Mouse (Mus musculus) limb, embryonic 13.5 days (tissue): Measurements from ENCODE around the gene 0610040J01Rik. TPM values are rescaled to one million over a fixed set of nuclear protein-coding genes. Genes with fewer than 3 reads are reported as not detected.
A peak's percentile ranks its signal among the peaks of the same experiment; 100 is the strongest.
"Not testable (repeated sequence)": the region's sequence is repeated elsewhere in the genome, so short reads cannot be mapped to it uniquely, and the experiment has no call there.

Experiments used
- ATAC-seq: fragments of 200-750 bp; cut with Nextera tagmentation; 2 replicates; pipeline ENCODE4 v1.8.0; 2017; ENCODE audit warnings: low read depth, moderate number of reproducible peaks, moderate TSS enrichment; ENCODE audit not compliant: low FRiP score
- H3K27ac ChIP-seq: fragments of 300-500 bp; sonication (generic); 2 replicates; pipeline ENCODE4 v1.5.1; 2015; ENCODE audit warnings: inconsistent platforms, mild to moderate bottlenecking, moderate library complexity
- H3K27me3 ChIP-seq: fragments of 300-500 bp; sonication (generic); 2 replicates; pipeline ENCODE4 v1.6.1; 2015; ENCODE audit warnings: mild to moderate bottlenecking, inconsistent platforms
- H3K36me3 ChIP-seq: fragments of 300-500 bp; sonication (generic); 2 replicates; pipeline ENCODE4 v1.6.1; 2015; ENCODE audit warnings: inconsistent platforms, mild to moderate bottlenecking, moderate library complexity
- H3K4me1 ChIP-seq: fragments of 300-500 bp; sonication (generic); 2 replicates; pipeline ENCODE4 v1.6.1; 2015; ENCODE audit warnings: inconsistent platforms
- H3K4me2 ChIP-seq: fragments of 300-500 bp; sonication (generic); replicated peaks from 2 replicates; pipeline ENCODE4 v1.6.1; 2015; ENCODE audit warnings: inconsistent platforms, mild to moderate bottlenecking, moderate library complexity
- H3K4me3 ChIP-seq: fragments of 300-500 bp; sonication (generic); 2 replicates; pipeline ENCODE4 v1.5.1; 2015; ENCODE audit warnings: moderate library complexity, mild to moderate bottlenecking, inconsistent platforms
- H3K9ac ChIP-seq: fragments of 300-500 bp; sonication (generic); 2 replicates; pipeline ENCODE4 v1.6.1; 2015; ENCODE audit warnings: mild to moderate bottlenecking, inconsistent platforms
- H3K9me3 ChIP-seq: fragments of 300-500 bp; sonication (generic); 2 replicates; pipeline ENCODE4 v1.6.1; 2016; ENCODE audit warnings: inconsistent platforms
- WGBS: fragments of 180-500 bp; shearing (Covaris S2); methylation state at CpG from one replicate; pipeline ENCODE4 v1.1.7; 2015; 5-methylcytosine and 5-hydroxymethylcytosine counted together
- polyA plus RNA-seq: library from polyadenylated mRNA; unstranded; fragments of >200 nt; fragmentation: Nextera tagmentation; extraction: Ambion mirVana; gene quantifications from 2 replicates; pipeline ENCODE4 v1.2.1, GENCODE M21; 2015

The 0610040J01Rik gene
- polyA plus RNA-seq, 1 experiment from 2014 or later, result 6.1 TPM

DNA sequence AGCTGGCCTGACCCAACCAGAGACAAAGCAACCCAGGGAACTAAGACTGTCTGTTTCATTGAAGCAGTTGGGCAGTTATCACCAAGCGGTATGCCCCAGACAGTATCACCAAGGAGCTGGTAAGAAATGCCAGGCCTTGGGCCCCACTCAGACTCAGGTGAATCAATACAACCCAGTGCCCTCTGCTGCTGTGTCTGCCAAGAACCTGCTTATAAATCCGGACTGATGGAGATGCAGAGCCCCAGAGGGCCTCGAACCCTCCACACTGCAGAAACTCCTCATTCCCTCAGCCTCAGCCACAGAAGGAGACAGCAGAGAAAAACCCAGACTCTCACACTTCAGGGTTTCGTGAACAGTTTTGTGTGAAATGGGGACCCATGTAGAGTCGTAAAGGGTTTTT lies 74.1 kb downstream of the 0610040J01Rik start:
- Histone ChIP-seq H3K27ac (no peak overlapping the region), H3K9ac (no peak overlapping the region), H3K9me3 (no peaks in the 10 kb centered on the region), H3K4me3 (no peak overlapping the region), H3K27me3 (no peaks in the 10 kb centered on the region), H3K4me1 (0 out of 2 replicates have a peak, but pooled peaks cover 5% of the 10 kb centered on the region), H3K36me3 (no peaks in the 10 kb centered on the region), H3K4me2 (no peak overlapping the region)
- WGBS, result 83% methylated on average over 5 of the region's 5 CpGs
- no peak for ATAC-seq

DNA sequence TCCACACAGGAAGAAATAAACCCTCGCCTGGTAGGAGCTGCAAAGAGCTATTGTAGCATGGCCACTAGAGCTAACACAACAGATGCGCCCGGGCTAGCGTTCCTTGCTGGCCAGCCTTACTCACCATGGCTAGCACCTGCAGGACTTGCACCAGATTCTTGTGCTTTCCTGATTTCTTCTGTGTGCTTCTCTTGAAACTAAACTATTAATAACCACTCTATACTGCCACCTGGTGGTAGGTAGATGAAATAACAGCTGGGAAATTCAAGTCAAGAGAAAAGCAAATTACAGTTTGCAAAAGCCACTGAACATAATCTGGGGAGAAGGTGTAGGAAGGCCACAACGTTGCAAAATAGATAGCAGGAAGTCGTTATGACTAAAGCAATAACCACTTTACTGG lies 74.5 kb downstream of the 0610040J01Rik start:
- WGBS, result 26% methylated on average over 6 of the region's 6 CpGs
- Histone ChIP-seq H3K4me3 (no peak overlapping the region), H3K4me2 (no peak overlapping the region), H3K4me1 (0 out of 2 replicates have a peak, but pooled peaks cover 5% of the 10 kb centered on the region), H3K27me3 (no peaks in the 10 kb centered on the region), H3K9ac (no peak overlapping the region), H3K9me3 (no peaks in the 10 kb centered on the region), H3K36me3 (no peaks in the 10 kb centered on the region), H3K27ac (no peak overlapping the region)
- ATAC-seq, result peak; percentile 66; the same call in 1 of the 2 replicates

DNA sequence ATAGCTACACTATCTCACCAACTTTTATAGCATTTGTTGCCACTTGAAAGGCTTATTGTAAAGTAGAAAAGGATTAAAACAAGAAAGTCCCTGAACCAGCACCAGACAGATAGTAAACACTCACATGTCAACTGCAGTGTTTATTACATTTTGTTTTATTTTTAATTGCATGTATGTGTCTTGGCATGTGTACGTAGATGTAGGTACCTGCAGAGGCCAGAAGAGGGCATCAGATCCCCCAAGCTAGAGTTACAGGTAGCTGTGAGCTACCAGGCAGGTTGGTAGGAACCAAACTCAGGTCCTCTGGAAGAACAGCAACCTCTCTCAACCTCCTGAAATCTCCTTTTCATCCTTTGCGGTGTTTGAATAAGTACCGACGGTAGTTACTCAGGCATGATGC lies 74.9 kb downstream of the 0610040J01Rik start:
- H3K4me3 ChIP-seq, result no peak overlapping the region
- 97% methylated on average over 4 of the region's 4 CpGs for WGBS
- H3K27ac ChIP-seq, result no peak overlapping the region
- no peaks in the 10 kb centered on the region for H3K27me3 ChIP-seq
- H3K4me2 ChIP-seq, result no peak overlapping the region
- H3K9ac ChIP-seq, result no peak overlapping the region
- ATAC-seq, result no peak
- H3K9me3 ChIP-seq, result no peaks in the 10 kb centered on the region
- H3K36me3 ChIP-seq, result no peaks in the 10 kb centered on the region
- 0 out of 2 replicates have a peak, but pooled peaks cover 5% of the 10 kb centered on the region for H3K4me1 ChIP-seq

DNA sequence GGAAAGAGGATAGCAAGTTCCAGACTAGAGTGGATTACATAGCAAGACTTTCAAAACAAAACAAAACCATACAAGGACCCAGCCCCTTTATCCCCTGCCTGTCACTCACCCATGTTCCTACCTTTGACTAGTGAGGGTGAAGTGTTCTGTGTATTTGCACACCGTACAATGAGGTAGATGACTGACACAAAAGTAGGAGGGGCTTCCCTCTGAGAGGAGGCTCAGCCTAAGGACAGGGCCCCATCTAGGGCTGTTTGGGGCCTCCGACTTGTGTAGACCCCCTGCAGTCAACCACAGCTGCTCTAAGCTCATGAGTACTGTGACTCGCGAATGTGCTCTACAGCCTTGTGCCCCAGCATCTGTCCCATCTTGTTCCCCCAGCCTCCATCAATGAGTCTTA lies 79.1 kb downstream of the 0610040J01Rik start:
- Histone ChIP-seq H3K4me3 (no peak overlapping the region), H3K4me2 (no peak overlapping the region), H3K27me3 (no peaks in the 10 kb centered on the region), H3K36me3 (no peaks in the 10 kb centered on the region), H3K9me3 (no peaks in the 10 kb centered on the region), H3K4me1 (0 out of 2 replicates have a peak, but pooled peaks cover 4% of the 10 kb centered on the region), H3K9ac (no peak overlapping the region), H3K27ac (no peak overlapping the region)
- 68% methylated on average over 4 of the region's 4 CpGs for WGBS
- ATAC-seq, result no peak

- WGBS, result 75% methylated on average over 6 of the region's 6 CpGs
- Histone ChIP-seq H3K27ac (no peak overlapping the region), H3K4me3 (no peak overlapping the region), H3K9me3 (no peaks in the 10 kb centered on the region), H3K9ac (no peak overlapping the region), H3K4me2 (no peak overlapping the region), H3K36me3 (no peaks in the 10 kb centered on the region), H3K4me1 (no peaks in the 10 kb centered on the region), H3K27me3 (no peaks in the 10 kb centered on the region)
- no peak for ATAC-seq
Observed at GRCm38 (mm10) chr5:63891912-63892311, 79.7 kb downstream of the 0610040J01Rik start.

DNA sequence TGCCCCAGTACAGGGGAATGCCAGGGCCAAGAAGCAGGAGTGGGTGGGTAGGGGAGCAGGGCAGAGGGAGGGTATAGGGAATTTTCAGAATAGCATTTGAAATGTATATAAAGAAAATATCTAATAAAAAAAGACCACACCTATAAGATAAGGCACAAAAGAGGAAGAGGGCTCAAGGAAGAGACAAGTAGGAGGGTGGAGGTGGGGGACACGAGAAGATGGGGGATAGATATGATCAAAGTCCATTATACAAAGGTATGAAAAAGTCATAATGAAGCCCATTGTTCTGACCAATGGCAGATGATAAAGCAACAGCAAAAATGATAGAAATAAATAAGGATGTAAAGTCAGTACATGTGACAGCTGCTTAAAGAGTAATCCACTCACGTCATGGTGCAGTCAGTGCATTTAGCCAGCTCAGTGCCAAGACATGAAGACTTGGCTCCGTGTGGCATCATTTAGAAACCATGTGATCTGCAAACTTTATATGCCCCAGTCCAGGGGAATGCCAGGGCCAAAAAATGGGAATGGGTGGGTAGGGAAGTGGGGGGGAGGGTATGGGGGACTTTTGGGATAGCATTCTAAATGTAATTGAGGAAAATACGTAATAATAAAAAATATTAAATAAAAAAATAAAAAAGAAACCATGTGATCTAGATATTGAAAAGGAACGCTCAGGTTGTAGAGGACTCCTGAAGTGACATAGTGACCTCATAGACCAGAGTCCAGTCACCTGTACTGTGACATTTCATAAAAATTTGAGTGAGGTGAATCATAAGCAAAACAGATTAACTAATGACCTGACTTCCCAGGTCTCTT lies 85.0 kb downstream of the 0610040J01Rik start:
- not testable (repeated sequence) for H3K27ac ChIP-seq, ATAC-seq, H3K4me1 ChIP-seq, H3K4me2 ChIP-seq, H3K4me3 ChIP-seq, H3K36me3 ChIP-seq, H3K9me3 ChIP-seq, H3K9ac ChIP-seq, H3K27me3 ChIP-seq
- WGBS, result 82% methylated on average over 5 of the region's 5 CpGs

DNA sequence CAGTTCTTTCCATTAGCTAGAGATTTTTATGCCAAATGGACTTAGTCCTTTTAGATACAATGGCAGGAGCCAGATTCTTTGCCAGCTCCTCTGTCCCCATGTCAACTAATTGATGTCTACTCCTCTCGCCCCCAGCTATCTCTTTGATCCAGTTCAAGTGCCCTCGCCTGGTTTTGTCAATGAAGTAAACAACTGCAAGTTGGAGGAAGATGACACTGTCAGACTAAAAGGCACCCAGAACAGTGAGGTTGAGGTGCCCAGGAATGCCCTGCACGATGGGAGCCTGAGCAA lies 85.6 kb downstream of the 0610040J01Rik start:
- Histone ChIP-seq H3K4me3 (no peak overlapping the region), H3K27ac (no peak overlapping the region), H3K4me2 (no peak overlapping the region), H3K4me1 (no peaks in the 10 kb centered on the region), H3K27me3 (no peaks in the 10 kb centered on the region), H3K36me3 (no peaks in the 10 kb centered on the region), H3K9ac (no peak overlapping the region), H3K9me3 (no peaks in the 10 kb centered on the region)
- no peak for ATAC-seq
- WGBS, result 66% methylated on average over 3 of the region's 3 CpGs

- WGBS, result 71% methylated on average over 3 of the region's 3 CpGs
Observed at GRCm38 (mm10) chr5:63903329-63903728, 91.2 kb downstream of the 0610040J01Rik start.

GRCm38 (mm10) chr5:63906149-63907093 lies 94.3 kb downstream of the 0610040J01Rik start:
- 41% methylated on average over 13 of the region's 13 CpGs for WGBS
- peak; percentile 41; the same call in 1 of the 2 replicates for ATAC-seq
- H3K36me3 ChIP-seq, result 0 out of 2 replicates have a peak, but pooled peaks cover 5% of the 10 kb centered on the region

More at GRCm38 (mm10) chr5:63903329-63903728, 91.2 kb downstream of the 0610040J01Rik start:
- no peak for ATAC-seq
- Histone ChIP-seq H3K9ac (no peak overlapping the region), H3K4me2 (no peak overlapping the region), H3K27ac (no peak overlapping the region), H3K9me3 (no peaks in the 10 kb centered on the region), H3K36me3 (no peaks in the 10 kb centered on the region), H3K4me1 (no peaks in the 10 kb centered on the region), H3K27me3 (no peaks in the 10 kb centered on the region), H3K4me3 (no peak overlapping the region)

DNA sequence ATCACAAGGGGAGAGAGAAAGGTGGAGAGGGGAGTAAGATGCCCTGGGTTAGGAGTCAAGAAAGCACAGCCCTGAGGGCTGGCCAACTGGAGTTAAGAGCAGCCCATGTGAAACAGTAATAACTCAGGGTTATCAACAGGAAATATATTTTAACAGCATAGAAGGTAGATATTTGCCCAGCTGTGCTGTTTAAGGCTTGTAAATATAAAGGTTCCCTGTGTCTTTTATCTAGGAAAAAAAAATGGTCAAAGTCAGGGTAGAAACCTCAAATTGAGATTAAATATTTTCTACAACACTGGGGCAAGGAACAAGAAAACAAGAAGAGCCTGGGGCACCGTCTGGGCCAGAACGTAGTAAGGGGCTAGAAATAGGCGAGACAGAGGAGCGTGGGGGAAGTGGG lies 95.3 kb downstream of the 0610040J01Rik start:
- no peak overlapping the region for H3K4me3 ChIP-seq
- 63% methylated on average over 4 of the region's 4 CpGs for WGBS
- ATAC-seq, result no peak
- no peak overlapping the region for H3K4me2 ChIP-seq
- H3K4me1 ChIP-seq, result no peaks in the 10 kb centered on the region
- no peaks in the 10 kb centered on the region for H3K9me3 ChIP-seq
- no peak overlapping the region for H3K27ac ChIP-seq
- no peaks in the 10 kb centered on the region for H3K27me3 ChIP-seq
- no peak overlapping the region for H3K9ac ChIP-seq
- H3K36me3 ChIP-seq, result 0 out of 2 replicates have a peak, but pooled peaks cover 5% of the 10 kb centered on the region

More at GRCm38 (mm10) chr5:63906149-63907093, 94.3 kb downstream of the 0610040J01Rik start:
- Histone ChIP-seq H3K4me3 (no peak overlapping the region), H3K9me3 (no peaks in the 10 kb centered on the region), H3K27ac (no peak overlapping the region), H3K4me1 (no peaks in the 10 kb centered on the region), H3K9ac (no peak overlapping the region), H3K27me3 (no peaks in the 10 kb centered on the region), H3K4me2 (peak overlapping the region; percentile 31; the same call in 1 of the 2 replicates)

- ATAC-seq, result no peak
- H3K9me3 ChIP-seq, result no peaks in the 10 kb centered on the region
- whole genome bisulfite sequencing, result 86% methylated on average over 10 of the region's 10 CpGs
- no peak overlapping the region for H3K27ac ChIP-seq
- no peaks in the 10 kb centered on the region for H3K4me1 ChIP-seq
- H3K36me3 ChIP-seq, result 0 out of 2 replicates have a peak, but pooled peaks cover 5% of the 10 kb centered on the region
- H3K9ac ChIP-seq, result no peak overlapping the region
- H3K4me2 ChIP-seq, result no peak overlapping the region
- no peaks in the 10 kb centered on the region for H3K27me3 ChIP-seq
- no peak overlapping the region for H3K4me3 ChIP-seq
Observed at GRCm38 (mm10) chr5:63910171-63910960, 98.2 kb downstream of the 0610040J01Rik start.
